Mouse (Mus musculus): ENCODE measurements around the gene Cyp2r1. TPM values are rescaled to one million over a fixed set of nuclear protein-coding genes. Genes with fewer than 3 reads are reported as not detected.

Cyp2r1 gene
- 1.3 and 2.5 TPM in 2 replicates for polyA plus RNA-seq (2012; ENCODE audit: low replicate concordance)

GRCm38 (mm10) chr7:114562531-114563241, at the start of gene Cyp2r1:
Gene Cyp2r1, minus strand, starts transcription at chr7:114562972.

Other genes with a start within 250 kb of the Cyp2r1 start
- 1.3 and 2.4 TPM in 2 replicates for gene Pde3b, start 147.7 kb downstream of the Cyp2r1 start, polyA plus RNA-seq (2012; ENCODE audit: low replicate concordance)
- gene Calca, start 73.4 kb upstream of the Cyp2r1 start, polyA plus RNA-seq (2012; ENCODE audit: low replicate concordance), result not detected in 2 replicates
- gene Calcb, start 155.7 kb upstream of the Cyp2r1 start, polyA plus RNA-seq (2012; ENCODE audit: low replicate concordance), result not detected in 2 replicates
- not detected in 2 replicates for gene Insc, start 180.7 kb upstream of the Cyp2r1 start, polyA plus RNA-seq (2012; ENCODE audit: low replicate concordance)